Mouse (Mus musculus) erythroid progenitor cell, adult 5-6 weeks (primary cell): ENCODE measurements around the gene Pou3f1. TPM values are rescaled to one million over a fixed set of nuclear protein-coding genes. Genes with fewer than 3 reads are reported as not detected.
"Not testable (repeated sequence)": the region's sequence is repeated elsewhere in the genome, so short reads cannot be mapped to it uniquely, and the experiment has no call there.

Experiments
- ATAC-seq: replicated peaks from 2 replicates; pipeline ENCODE4 v1.8.0; 2016; ENCODE audit warnings: moderate number of reproducible peaks, mild to moderate bottlenecking, moderate TSS enrichment, inconsistent platforms; ENCODE audit not compliant: poor library complexity, low FRiP score, severe bottlenecking
- total RNA-seq, 2 experiments: library from RNA; stranded (forward) in 1 of 2; stranded (reverse) in 1 of 2; fragments of 150-400 nt in 1 of 2; fragments of 186-747, 209-891 nt in 1 of 2; gene quantifications; 2 replicates each; pipeline versions ENCODE4 v1.2.3 to v1.2.4; 2015 to 2017; ENCODE audit warnings: low replicate concordance in 2 of 2

Gene Pou3f1
- total RNA-seq, 2 experiments from 2014 or later: not detected

DNA sequence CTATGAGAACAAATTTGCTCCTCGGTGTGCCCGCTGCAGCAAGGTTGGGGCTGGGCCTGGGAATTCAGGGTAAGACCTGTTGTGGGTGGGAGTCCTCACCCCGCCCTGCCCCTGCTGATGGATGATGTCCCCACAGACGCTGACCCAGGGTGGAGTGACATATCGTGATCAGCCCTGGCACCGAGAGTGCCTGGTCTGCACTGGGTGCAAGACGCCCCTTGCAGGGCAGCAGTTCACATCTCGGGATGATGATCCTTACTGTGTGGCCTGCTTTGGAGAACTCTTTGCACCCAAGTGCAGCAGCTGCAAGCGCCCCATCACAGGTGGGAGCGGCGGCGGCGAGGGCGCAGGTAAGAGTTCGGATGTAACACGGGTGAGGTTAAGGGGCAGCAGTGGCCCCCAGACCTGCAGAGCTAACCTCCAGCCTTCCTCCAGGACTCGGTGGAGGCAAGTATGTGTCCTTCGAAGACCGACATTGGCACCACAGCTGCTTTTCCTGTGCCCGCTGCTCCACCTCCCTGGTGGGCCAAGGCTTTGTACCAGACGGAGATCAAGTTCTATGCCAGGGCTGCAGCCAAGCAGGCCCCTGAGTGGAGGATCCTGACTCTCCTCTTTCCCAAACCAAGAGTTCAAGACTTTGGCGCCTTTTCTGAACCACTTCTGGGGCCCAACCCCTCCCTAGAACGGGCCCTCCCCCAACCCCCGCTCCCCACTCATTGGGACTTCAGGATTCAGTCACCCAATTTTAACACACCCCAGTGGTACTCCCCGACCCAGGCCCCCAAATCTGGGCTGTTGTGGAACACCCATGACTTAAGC is 51.0 kb downstream of the Pou3f1 start:
- not testable (repeated sequence) for ATAC-seq

DNA sequence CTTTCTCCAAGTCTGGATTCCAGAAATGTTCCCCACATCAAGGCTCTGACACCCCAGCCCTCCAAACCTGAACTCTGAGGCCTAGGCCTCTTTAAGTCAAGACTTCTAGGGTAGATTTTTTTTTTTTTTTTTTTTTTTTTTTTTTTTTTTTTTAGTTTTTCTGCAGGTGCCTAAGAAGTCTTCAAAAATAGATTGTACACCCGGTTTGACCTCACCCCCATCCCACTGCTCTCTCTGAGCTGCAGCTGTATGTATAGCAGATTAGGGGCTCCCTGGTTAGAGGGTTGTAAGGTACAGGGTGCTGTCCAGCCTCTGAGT is 51.6 kb downstream of the Pou3f1 start:
- not testable (repeated sequence) for ATAC-seq

DNA sequence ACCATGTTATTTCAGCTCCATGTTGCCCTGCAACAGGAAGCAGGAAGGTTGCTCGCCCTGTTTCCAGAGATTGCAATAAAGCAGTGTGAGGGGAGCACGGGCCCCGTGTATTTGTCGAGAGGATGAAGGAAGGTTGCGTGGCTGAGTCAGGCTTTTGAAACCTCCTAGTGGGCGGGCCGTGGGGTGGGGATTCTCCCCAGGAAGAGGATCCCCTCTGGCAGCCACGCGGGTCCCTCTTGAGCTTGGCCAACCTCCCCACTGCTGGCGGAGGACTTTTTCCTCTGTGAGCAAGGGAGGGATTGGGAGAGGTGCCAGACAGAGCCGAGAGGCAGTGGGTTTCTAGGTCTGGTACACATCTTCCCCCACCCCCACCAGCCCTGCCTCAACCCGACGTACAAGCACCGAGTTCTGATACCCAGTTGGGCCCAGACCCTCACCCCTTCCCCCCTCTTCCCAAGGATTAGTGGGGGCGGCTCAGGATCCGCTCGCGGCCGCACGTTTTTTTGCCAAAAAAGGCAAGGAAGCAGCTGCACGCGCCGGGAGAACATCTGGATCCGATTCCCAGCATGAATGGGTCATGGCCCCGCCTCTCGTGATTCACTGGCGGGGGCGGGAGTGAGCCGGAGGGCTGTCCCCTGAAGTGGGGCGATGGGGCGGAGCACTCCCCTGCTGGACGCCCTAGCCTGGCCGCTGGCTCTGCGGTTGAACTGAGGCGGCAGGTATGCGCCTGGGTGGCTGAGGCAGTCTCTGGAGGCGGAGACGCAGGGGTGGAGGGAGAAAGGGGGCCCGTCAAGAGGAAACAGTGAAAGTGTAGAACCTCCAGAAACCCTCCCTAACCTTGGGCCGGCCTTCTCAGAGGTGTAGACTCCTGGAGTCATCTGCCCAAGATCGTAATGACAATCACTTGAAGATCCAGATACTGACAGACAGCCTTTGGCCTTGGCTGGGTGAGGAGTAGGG is 52.2 kb downstream of the Pou3f1 start:
- peak; percentile 56 for ATAC-seq

DNA sequence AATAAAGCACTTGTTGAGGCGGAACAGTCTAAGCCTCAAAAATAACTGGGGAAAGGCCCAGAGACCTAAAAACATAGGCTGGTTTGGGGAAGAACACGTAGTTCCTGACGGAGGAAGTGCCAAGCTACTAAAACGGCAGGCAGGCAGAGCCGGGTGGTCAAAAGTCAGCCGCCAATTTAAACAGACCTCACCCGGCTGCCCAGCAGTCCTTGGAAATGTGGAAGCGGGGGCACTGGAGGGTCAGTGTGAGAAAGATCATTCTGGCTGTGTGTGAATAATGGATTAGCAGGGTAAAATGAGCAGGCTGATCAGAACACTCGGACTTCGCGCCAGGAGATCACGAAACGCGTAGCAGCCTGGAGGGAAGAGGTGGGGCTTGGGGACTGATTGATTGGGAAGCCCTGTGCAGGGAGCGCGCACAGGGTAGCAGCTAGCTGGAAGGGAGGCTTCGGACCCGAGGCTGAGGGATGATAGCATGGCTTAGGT is 53.4 kb downstream of the Pou3f1 start:
- ATAC-seq: no peak

Other genes starting within 250 kb of the Pou3f1 start
- not detected in 2 replicates for gene 3100002H09Rik, start 46.0 kb upstream of the Pou3f1 start, total RNA-seq (2015; ENCODE audit: low replicate concordance)
- not detected in 2 replicates for gene 3100002H09Rik, start 46.0 kb upstream of the Pou3f1 start, total RNA-seq (2017; ENCODE audit: low replicate concordance)
- 10.5 and 24.7 TPM in 2 replicates for gene Utp11, start 36.8 kb downstream of the Pou3f1 start, total RNA-seq (2015; ENCODE audit: low replicate concordance)
- gene Utp11, start 36.8 kb downstream of the Pou3f1 start, total RNA-seq (2017; ENCODE audit: low replicate concordance): 9.0 and 11.4 TPM in 2 replicates
- gene Fhl3, start 43.9 kb downstream of the Pou3f1 start, total RNA-seq (2015; ENCODE audit: low replicate concordance): 4.0 TPM in 1 of 2 replicates, not detected in the other
- gene Fhl3, start 43.9 kb downstream of the Pou3f1 start, total RNA-seq (2017; ENCODE audit: low replicate concordance): 0.64 TPM in 1 of 2 replicates, not detected in the other
- gene Sf3a3, start 58.0 kb downstream of the Pou3f1 start, total RNA-seq (2015; ENCODE audit: low replicate concordance): 21.3 and 37.7 TPM in 2 replicates
- 43.6 and 54.1 TPM in 2 replicates for gene Sf3a3, start 58.0 kb downstream of the Pou3f1 start, total RNA-seq (2017; ENCODE audit: low replicate concordance)
- gene Inpp5b, start 85.0 kb downstream of the Pou3f1 start, total RNA-seq (2015; ENCODE audit: low replicate concordance): 49.9 and 84.0 TPM in 2 replicates
- 40.2 and 70.5 TPM in 2 replicates for gene Inpp5b, start 85.0 kb downstream of the Pou3f1 start, total RNA-seq (2017; ENCODE audit: low replicate concordance)
- 8.6 and 21.4 TPM in 2 replicates for gene Mtf1, start 145.3 kb downstream of the Pou3f1 start, total RNA-seq (2015; ENCODE audit: low replicate concordance)
- 7.0 and 25.2 TPM in 2 replicates for gene Mtf1, start 145.3 kb downstream of the Pou3f1 start, total RNA-seq (2017; ENCODE audit: low replicate concordance)
- gene Yrdc, start 193.9 kb downstream of the Pou3f1 start, total RNA-seq (2015; ENCODE audit: low replicate concordance): 4.2 and 46.1 TPM in 2 replicates
- 13.9 and 19.4 TPM in 2 replicates for gene Yrdc, start 193.9 kb downstream of the Pou3f1 start, total RNA-seq (2017; ENCODE audit: low replicate concordance)
- 2.9 and 4.2 TPM in 2 replicates for gene 1110065P20Rik, start 194.4 kb downstream of the Pou3f1 start, total RNA-seq (2015; ENCODE audit: low replicate concordance)
- 1.2 TPM in 1 of 2 replicates, not detected in the other for gene 1110065P20Rik, start 194.4 kb downstream of the Pou3f1 start, total RNA-seq (2017; ENCODE audit: low replicate concordance)
- not detected in 2 replicates for gene Maneal, start 205.4 kb downstream of the Pou3f1 start, total RNA-seq (2015; ENCODE audit: low replicate concordance)
- gene Maneal, start 205.4 kb downstream of the Pou3f1 start, total RNA-seq (2017; ENCODE audit: low replicate concordance): not detected in 2 replicates
- gene Epha10, start 224.1 kb downstream of the Pou3f1 start, total RNA-seq (2015; ENCODE audit: low replicate concordance): not detected in 2 replicates
- 0.13 TPM in 1 of 2 replicates, not detected in the other for gene Epha10, start 224.1 kb downstream of the Pou3f1 start, total RNA-seq (2017; ENCODE audit: low replicate concordance)